Mouse (Mus musculus): ENCODE measurements around the gene Vmn1r213. TPM values are rescaled to one million over a fixed set of nuclear protein-coding genes. Genes with fewer than 3 reads are reported as not detected.

Vmn1r213 gene
- not detected in 2 replicates for polyA plus RNA-seq (2014; fragmentation: Nextera tagmentation; extraction: Ambion mirVana)

DNA sequence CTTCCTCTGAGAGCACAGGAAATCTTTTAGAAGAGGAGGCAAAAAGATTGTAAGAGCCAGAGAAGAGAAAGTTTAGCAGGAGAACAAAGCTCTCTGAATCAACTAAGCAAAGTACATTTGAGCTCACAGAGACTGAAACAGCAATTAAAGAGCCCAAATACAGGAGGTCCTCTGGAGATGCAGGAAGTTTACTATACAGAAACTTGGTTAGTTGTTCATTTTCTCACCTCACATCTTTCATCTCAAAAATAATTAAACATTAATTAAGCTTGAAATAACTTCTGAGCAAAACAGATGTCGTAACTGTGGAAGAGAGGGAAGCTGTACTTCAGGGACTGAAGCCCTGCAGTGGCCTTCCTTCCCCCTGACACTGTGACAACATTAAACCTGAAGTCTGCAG is at the start of gene Vmn1r213:
Gene Vmn1r213, plus strand, starts transcription at position 301 of the 400 bp plus-strand sequence.
- Histone ChIP-seq H3K4me3 (replicated peaks; ENCODE audit: low read depth, low read length) (no peak within 1 kb of the TSS), H3K4me2 (ENCODE audit: low read length) (no peak within 1 kb of the TSS), H3K9ac (replicated peaks; ENCODE audit: low read length) (no peak within 1 kb of the TSS), H3K27me3 (ENCODE audit: control insufficient read depth, insufficient read depth, low read length) (no peaks in the 10 kb centered on the region), H3K36me3 (ENCODE audit: control insufficient read depth, insufficient read depth, low read length) (no peaks in the 10 kb centered on the region), H3K4me1 (ENCODE audit: control insufficient read depth, insufficient read depth, low read length) (no peaks in the 10 kb centered on the region), H3K9me3 (ENCODE audit: control insufficient read depth, low read length) (no peaks in the 10 kb centered on the region), H3K27ac (replicated peaks; ENCODE audit: low read depth, low read length) (no peak within 1 kb of the TSS)
- ATAC-seq (ENCODE audit: low FRiP score, low TSS enrichment) = no peak
- 86% methylated on average over 1 of the region's 1 CpGs for WGBS
- no peak for DNase-seq

DNA sequence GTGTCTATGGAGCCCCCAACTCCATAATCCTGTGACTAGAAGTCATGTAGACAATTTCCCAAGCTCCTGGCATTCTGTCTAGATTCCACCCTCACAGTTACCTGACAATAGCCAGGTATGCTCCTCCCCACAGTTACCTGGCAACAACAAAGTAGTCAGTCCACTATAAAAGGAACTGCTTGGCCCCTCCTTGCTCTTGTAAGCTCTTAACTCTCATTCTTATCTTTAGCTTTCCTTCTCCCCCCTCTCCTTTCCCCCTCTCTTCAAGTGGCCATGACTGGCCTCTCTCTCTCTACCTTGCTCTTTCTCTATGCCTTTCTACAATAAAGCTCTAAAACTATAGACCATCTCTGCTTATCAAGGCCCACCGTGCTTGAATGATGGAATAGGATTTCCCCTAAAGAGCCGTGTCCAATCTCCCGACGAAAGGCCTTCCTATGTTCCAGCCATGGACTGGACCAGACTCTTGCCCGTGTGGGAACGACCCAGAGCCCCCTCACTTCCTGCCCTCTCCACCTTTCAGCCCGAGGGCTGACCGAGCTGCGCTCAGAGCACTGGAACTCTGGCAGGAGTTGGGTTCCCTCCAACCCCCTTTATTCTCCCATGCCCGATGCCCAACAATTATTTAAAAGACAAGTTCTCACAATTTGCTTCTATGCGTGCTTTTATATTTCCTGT is 17.1 kb upstream of the Vmn1r213 start:
- Histone ChIP-seq H3K27me3 (ENCODE audit: control insufficient read depth, insufficient read depth, low read length) (no peaks in the 10 kb centered on the region), H3K9ac (replicated peaks; ENCODE audit: low read length) (no peak overlapping the region), H3K27ac (replicated peaks; ENCODE audit: low read depth, low read length) (no peak overlapping the region), H3K4me1 (ENCODE audit: control insufficient read depth, insufficient read depth, low read length) (no peaks in the 10 kb centered on the region), H3K4me2 (ENCODE audit: low read length) (no peak overlapping the region), H3K9me3 (ENCODE audit: control insufficient read depth, low read length) (no peaks in the 10 kb centered on the region), H3K4me3 (replicated peaks; ENCODE audit: low read depth, low read length) (no peak overlapping the region), H3K36me3 (ENCODE audit: control insufficient read depth, insufficient read depth, low read length) (no peaks in the 10 kb centered on the region)
- no peak for ATAC-seq (ENCODE audit: low FRiP score, low TSS enrichment)
- no peak for DNase-seq
- WGBS = 86% methylated on average over 11 of the region's 11 CpGs

DNA sequence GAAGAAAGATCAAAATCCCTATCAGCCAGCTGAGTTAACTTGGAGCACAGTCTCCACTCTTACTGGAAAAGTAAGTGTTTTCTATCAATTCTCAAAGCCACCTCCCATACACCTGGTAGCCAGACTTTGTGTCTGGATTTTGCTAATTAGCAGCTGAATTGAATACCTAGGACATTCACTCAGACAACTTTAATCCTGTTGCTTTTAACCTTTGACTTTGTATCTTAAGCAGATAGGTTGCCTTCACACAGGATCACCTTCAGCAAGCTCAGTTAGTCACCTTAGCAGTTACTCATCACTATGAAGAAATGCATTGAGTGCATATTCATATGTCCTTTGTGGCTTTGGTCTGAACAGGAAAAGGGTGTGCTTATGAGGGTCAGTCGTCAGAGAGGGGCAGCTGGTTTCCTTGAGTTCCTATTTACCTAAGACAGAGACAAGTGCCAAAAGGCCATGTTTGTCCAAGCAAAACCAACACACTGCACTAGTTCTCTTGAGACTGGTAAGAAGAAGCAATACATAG is 15.2 kb upstream of the Vmn1r213 start:
- Histone ChIP-seq H3K4me3 (replicated peaks; ENCODE audit: low read depth, low read length) (no peak overlapping the region), H3K27ac (replicated peaks; ENCODE audit: low read depth, low read length) (no peak overlapping the region), H3K36me3 (ENCODE audit: control insufficient read depth, insufficient read depth, low read length) (no peaks in the 10 kb centered on the region), H3K9ac (replicated peaks; ENCODE audit: low read length) (no peak overlapping the region), H3K27me3 (ENCODE audit: control insufficient read depth, insufficient read depth, low read length) (no peaks in the 10 kb centered on the region), H3K9me3 (ENCODE audit: control insufficient read depth, low read length) (no peaks in the 10 kb centered on the region), H3K4me2 (ENCODE audit: low read length) (no peak overlapping the region), H3K4me1 (ENCODE audit: control insufficient read depth, insufficient read depth, low read length) (no peaks in the 10 kb centered on the region)
- DNase-seq (no peak), ATAC-seq (ENCODE audit: low FRiP score, low TSS enrichment) (no peak)
- whole genome bisulfite sequencing = 33% methylated on average over 1 of the region's 1 CpGs

- Histone ChIP-seq H3K9me3 (ENCODE audit: control insufficient read depth, low read length) (no peaks in the 10 kb centered on the region), H3K4me3 (replicated peaks; ENCODE audit: low read depth, low read length) (no peak overlapping the region), H3K27ac (replicated peaks; ENCODE audit: low read depth, low read length) (no peak overlapping the region), H3K27me3 (ENCODE audit: control insufficient read depth, insufficient read depth, low read length) (no peaks in the 10 kb centered on the region), H3K36me3 (ENCODE audit: control insufficient read depth, insufficient read depth, low read length) (no peaks in the 10 kb centered on the region), H3K9ac (replicated peaks; ENCODE audit: low read length) (no peak overlapping the region), H3K4me2 (ENCODE audit: low read length) (no peak overlapping the region), H3K4me1 (ENCODE audit: control insufficient read depth, insufficient read depth, low read length) (no peaks in the 10 kb centered on the region)
- DNase-seq (no peak), ATAC-seq (ENCODE audit: low FRiP score, low TSS enrichment) (no peak)
- 67% methylated on average over 2 of the region's 2 CpGs for WGBS
Observed at GRCm38 (mm10) chr13:22992721-22993120, 14.7 kb upstream of the Vmn1r213 start.

- DNase-seq (peak; percentile 0), ATAC-seq (ENCODE audit: low FRiP score, low TSS enrichment) (no peak)
- no peaks in the 10 kb centered on the region for H3K27me3 ChIP-seq (ENCODE audit: control insufficient read depth, insufficient read depth, low read length)
- H3K27ac ChIP-seq (replicated peaks; ENCODE audit: low read depth, low read length) = no peak overlapping the region
- no peaks in the 10 kb centered on the region for H3K9me3 ChIP-seq (ENCODE audit: control insufficient read depth, low read length)
- H3K4me2 ChIP-seq (ENCODE audit: low read length) = no peak overlapping the region
- H3K4me1 ChIP-seq (ENCODE audit: control insufficient read depth, insufficient read depth, low read length) = no peaks in the 10 kb centered on the region
- no peak overlapping the region for H3K4me3 ChIP-seq (replicated peaks; ENCODE audit: low read depth, low read length)
- no peaks in the 10 kb centered on the region for H3K36me3 ChIP-seq (ENCODE audit: control insufficient read depth, insufficient read depth, low read length)
- no peak overlapping the region for H3K9ac ChIP-seq (replicated peaks; ENCODE audit: low read length)
Observed at GRCm38 (mm10) chr13:23018158-23018557, 10.7 kb downstream of the Vmn1r213 start.

GRCm38 (mm10) chr13:23024812-23025211 is 17.4 kb downstream of the Vmn1r213 start:
- Histone ChIP-seq H3K36me3 (ENCODE audit: control insufficient read depth, insufficient read depth, low read length) (no peaks in the 10 kb centered on the region), H3K4me1 (ENCODE audit: control insufficient read depth, insufficient read depth, low read length) (no peaks in the 10 kb centered on the region), H3K4me3 (replicated peaks; ENCODE audit: low read depth, low read length) (no peak overlapping the region), H3K9ac (replicated peaks; ENCODE audit: low read length) (no peak overlapping the region), H3K27ac (replicated peaks; ENCODE audit: low read depth, low read length) (no peak overlapping the region), H3K27me3 (ENCODE audit: control insufficient read depth, insufficient read depth, low read length) (no peaks in the 10 kb centered on the region), H3K9me3 (ENCODE audit: control insufficient read depth, low read length) (no peaks in the 10 kb centered on the region), H3K4me2 (ENCODE audit: low read length) (no peak overlapping the region)
- DNase-seq (no peak), ATAC-seq (ENCODE audit: low FRiP score, low TSS enrichment) (no peak)

GRCm38 (mm10) chr13:23030118-23030517 is 22.7 kb downstream of the Vmn1r213 start, which contains the start of gene Vmn1r214:
TSS of gene Vmn1r214 (plus strand) at chr13:23030418.
- Histone ChIP-seq H3K36me3 (ENCODE audit: control insufficient read depth, insufficient read depth, low read length) (no peaks in the 10 kb centered on the region), H3K4me1 (ENCODE audit: control insufficient read depth, insufficient read depth, low read length) (no peaks in the 10 kb centered on the region), H3K27ac (replicated peaks; ENCODE audit: low read depth, low read length) (no peak within 1 kb of the TSS), H3K9ac (replicated peaks; ENCODE audit: low read length) (no peak within 1 kb of the TSS), H3K4me3 (replicated peaks; ENCODE audit: low read depth, low read length) (no peak within 1 kb of the TSS), H3K4me2 (ENCODE audit: low read length) (no peak within 1 kb of the TSS), H3K27me3 (ENCODE audit: control insufficient read depth, insufficient read depth, low read length) (no peaks in the 10 kb centered on the region), H3K9me3 (ENCODE audit: control insufficient read depth, low read length) (no peaks in the 10 kb centered on the region)
- DNase-seq (no peak), ATAC-seq (ENCODE audit: low FRiP score, low TSS enrichment) (no peak)
- 88% methylated on average over 3 of the region's 3 CpGs for whole genome bisulfite sequencing

GRCm38 (mm10) chr13:23057778-23058177 is 50.3 kb downstream of the Vmn1r213 start:
- WGBS = 64% methylated on average over 1 of the region's 1 CpGs

More at GRCm38 (mm10) chr13:23057778-23058177, 50.3 kb downstream of the Vmn1r213 start:
- H3K36me3 ChIP-seq (ENCODE audit: control insufficient read depth, insufficient read depth, low read length) = no peaks in the 10 kb centered on the region
- no peaks in the 10 kb centered on the region for H3K4me1 ChIP-seq (ENCODE audit: control insufficient read depth, insufficient read depth, low read length)
- no peak overlapping the region for H3K27ac ChIP-seq (replicated peaks; ENCODE audit: low read depth, low read length)
- no peaks in the 10 kb centered on the region for H3K9me3 ChIP-seq (ENCODE audit: control insufficient read depth, low read length)
- no peak overlapping the region for H3K4me3 ChIP-seq (replicated peaks; ENCODE audit: low read depth, low read length)
- H3K27me3 ChIP-seq (ENCODE audit: control insufficient read depth, insufficient read depth, low read length) = no peaks in the 10 kb centered on the region
- no peak for DNase-seq
- no peak overlapping the region for H3K4me2 ChIP-seq (ENCODE audit: low read length)
- ATAC-seq (ENCODE audit: low FRiP score, low TSS enrichment) = no peak
- H3K9ac ChIP-seq (replicated peaks; ENCODE audit: low read length) = no peak overlapping the region

All from midbrain, embryonic 14.5 days (tissue).